Mouse (Mus musculus) layer of hippocampus, adult 9-10 months (tissue): ENCODE measurements at regions not wholly inside any gene's neighbourhood (a gene's known extent, or its start where the extent isn't known, plus 50 kb on each side); places are given as distances from the start of the nearest gene placed in this dataset.
A peak's percentile ranks its signal among the peaks of the same experiment; 100 is the strongest.

Experiments used
- DNase-seq: peaks from one replicate; pipeline ENCODE4 v3.0.0; 2022; ENCODE audit warnings: low spot score

GRCm38 (mm10) chr14:89405011-89405712, 934.0 kb upstream of the Pcdh20 start:
- no peak for DNase-seq

- DNase-seq, result peak; percentile 1
Measured at GRCm38 (mm10) chr14:89402568-89403339, 931.6 kb upstream of the Pcdh20 start.

- no peak for DNase-seq
Measured at GRCm38 (mm10) chr14:89357050-89357749, 886.0 kb upstream of the Pcdh20 start.

GRCm38 (mm10) chr14:89347972-89348371, 876.8 kb upstream of the Pcdh20 start:
- peak; percentile 13 for DNase-seq

GRCm38 (mm10) chr14:89325116-89325515, 853.9 kb upstream of the Pcdh20 start:
- no peak for DNase-seq

- no peak for DNase-seq
Measured at GRCm38 (mm10) chr14:89308506-89308905, 837.3 kb upstream of the Pcdh20 start.
